Mouse (Mus musculus) MEL-GATA-1-ER (cell line): ENCODE results near the gene Ssbp2.

Experiments
- DNase-seq: peaks from one replicate; pipeline ENCODE4 v3.0.0-alpha.2; 2012; ENCODE audit warnings: low read depth; ENCODE audit errors: extremely low read depth

The Ssbp2 gene

DNA sequence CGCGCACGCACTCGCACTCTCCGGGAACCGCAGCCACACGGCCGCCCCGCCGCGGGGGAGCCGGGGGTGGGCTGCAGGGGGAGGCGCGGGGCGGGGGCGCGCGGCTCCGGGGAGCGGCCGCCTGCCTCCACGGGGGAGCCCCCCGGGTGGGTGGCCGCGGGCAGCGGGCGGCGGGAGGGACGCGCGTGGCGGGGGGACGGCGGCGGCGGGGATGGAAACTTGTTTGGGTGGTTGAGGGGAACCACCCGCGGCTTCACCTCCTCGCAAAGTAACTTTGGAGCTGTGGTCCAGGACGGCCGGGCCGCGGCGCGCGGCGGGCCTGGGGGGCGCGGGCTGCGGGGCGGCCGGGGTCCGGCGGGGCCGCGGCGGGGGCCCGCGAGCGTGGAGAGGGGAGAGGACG, 1.2 kb downstream of the Ssbp2 start:
- DNase-seq = no peak

DNA sequence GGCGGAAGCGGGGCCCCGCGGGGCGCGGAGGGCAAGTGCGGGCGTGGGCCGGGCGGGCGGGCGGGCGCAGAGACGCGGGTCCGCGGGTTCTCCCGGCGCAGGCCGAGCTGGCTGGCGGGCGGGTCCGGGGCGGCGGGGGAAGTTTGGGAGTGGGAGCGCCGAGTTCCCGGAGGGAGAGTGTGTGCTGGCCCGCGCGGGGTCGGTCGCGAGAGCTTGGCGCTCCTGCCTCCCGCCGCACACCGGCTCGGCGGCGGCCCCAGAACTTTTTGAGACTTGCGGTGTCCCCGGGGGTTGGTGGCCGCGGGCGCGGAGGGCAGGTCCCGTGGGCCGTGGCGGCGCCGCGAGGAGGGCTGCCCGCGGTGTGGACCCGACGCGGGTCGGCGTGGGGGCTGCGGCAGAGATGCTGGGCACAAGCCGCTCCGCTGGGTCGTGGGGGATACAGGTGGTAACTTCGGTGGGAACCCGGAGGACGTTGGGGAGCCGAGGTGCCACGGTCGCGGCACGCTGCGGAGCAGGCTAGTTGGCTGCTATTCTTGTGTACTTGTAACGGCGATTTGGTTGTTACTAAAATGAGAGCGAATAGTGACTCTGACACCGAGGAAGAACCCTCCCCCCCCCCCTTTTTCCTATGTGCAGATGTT, 1.7 kb downstream of the Ssbp2 start:
- no peak for DNase-seq

DNA sequence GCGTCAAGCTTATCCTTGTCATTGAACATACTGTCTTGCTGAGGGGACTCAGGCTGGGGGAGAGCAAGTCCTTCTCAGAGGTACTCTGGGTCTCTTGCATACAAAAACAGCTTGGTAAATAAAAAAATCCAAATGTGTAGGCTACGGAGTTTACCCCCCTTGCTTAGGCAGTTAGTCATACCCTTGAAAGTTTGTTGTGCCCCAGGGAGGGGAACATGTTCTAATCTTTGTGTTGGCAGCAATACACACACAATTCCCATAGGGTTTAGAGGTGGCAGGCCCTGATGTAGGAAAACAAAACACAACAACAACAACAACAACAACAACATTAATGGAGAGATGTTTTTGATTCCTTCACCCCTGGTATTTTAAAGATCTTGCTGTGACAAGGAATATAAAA, 2.3 kb downstream of the Ssbp2 start:
- no peak for DNase-seq

DNA sequence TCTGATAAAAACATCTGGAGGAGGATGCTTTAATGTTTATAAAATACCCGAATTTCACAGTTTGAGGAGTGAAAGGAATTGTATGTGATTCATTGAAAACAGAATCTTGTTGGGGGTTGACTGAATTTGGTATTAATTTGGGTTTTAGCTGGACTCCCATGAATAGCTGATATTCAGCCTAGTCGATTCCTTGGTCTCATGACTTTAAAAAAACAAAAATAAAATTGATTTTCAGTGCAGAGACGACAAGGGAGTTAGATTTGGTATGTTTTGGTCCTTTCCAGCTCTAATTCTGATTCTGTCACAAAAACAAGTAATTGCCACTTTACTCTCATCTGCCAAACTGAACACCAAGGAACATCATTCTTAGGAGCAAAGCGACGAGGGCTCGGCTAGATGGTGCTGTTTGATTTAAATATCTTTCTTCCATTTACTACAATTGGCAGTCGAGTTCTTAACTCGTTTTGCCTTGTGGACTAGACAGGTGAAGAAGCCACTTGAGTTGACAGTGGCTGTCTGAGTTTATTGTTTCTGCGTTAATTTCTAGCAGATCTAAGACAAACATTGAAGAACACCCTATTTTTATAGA, 2.9 kb downstream of the Ssbp2 start:
- DNase-seq = no peak

DNA sequence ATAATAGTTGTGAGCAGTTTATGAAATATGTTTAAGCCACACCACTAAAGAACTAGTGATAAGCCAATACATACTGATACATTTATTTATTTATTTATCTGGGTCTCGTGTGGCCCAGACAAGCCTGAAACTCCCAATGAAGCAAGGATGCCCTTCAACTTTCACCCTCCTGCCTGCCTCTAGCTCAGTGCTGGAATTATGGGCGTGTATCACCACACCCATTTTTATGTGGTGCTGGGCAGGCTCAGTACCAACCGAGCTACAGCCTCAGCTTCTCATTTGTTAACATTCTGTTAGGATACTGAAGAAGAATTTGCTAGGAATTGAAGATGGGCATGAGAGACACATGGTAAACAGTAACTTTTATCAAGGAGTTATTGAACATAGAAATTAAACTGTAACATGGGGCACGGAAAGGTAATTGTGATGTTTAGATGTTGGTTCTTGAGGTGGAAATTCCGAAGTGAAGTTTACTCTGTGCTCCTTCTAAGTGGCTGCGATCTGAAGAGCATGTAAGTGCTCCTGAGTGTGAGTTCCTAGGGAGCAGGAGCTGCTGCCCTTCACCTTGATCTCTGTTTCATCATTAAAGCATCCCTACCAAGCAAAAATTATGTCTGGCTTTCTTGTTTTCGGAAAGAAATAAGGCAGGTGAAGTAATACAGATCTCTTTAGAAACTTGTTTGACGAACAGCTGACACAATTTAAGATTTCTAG, 5.1 kb downstream of the Ssbp2 start:
- DNase-seq = no peak

DNA sequence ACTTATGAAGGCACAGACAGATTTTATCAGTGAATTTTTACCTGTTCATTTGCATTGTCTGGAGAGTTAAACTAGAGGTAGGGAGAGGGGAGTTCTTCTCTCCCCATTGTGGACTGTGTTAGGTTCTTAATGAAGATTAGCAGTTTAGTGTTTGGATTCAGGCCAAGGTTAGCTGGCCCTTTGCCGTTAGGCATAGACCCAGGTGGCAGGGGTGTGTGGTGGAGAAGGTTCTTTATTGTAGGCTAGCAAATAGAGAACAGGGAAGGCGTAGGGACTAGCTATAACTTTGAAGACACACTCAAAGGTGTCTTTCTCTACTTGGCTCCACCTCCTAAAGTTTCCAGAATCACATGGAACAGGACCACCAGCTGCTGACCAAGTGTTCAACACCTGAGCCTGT, 11.5 kb downstream of the Ssbp2 start:
- no peak for DNase-seq

DNA sequence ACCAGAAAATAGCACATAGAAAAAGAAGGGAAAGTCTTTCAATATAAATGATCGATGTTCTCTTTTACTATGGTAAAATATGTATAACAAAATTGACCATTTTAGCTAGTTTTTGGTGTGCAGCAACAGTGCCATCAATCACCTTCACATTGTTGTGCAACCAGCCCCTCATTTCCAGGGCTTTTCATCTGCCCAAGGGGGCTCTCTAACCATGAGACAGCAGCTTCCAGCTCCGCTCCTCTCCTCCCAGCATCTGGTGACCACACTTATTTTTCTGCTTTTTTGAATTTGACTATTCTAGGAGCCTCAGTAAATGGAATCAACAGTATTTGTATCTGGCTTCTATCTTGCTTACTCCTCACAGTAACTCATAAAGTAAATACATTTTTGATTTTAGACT, 11.9 kb downstream of the Ssbp2 start:
- DNase-seq = no peak

DNA sequence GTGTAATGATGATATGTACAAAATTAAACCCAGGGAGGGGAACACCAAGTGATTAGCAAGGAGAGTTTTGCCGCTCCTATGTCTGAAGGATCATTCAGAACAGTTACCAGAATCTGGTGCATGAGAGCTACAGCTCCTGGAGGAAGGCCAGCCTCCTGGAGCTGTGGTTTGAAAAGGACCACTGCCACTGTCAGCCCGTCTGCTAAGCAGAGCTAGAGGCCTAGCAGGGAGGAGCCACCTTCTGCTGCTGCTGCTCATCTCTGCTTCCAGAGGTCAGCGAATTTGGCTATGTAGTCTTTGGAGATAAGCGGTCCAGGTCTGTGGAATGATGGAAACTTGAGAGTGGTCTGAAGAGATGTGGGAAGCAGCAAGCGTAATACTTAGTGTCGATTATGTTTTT, 13.4 kb downstream of the Ssbp2 start:
- DNase-seq = no peak

DNA sequence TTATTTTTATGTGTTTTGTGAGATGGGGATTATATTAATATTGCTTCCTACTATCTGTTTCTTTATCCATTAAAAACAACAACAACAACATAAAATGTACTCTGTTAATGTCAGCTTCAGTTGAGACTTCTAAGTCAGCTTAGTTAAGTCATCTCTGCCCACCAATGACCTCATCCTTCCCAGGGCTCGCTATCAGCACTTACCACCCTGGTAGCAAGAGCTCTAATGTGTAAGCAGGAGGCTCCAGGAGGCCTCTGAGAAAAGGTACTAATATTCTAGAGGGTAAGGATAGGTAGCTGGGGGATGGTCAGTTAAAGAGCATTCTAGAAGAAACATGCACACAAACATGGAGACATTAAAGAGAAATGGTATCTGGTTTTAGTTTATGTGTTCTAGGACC, 13.9 kb downstream of the Ssbp2 start:
- no peak for DNase-seq

DNA sequence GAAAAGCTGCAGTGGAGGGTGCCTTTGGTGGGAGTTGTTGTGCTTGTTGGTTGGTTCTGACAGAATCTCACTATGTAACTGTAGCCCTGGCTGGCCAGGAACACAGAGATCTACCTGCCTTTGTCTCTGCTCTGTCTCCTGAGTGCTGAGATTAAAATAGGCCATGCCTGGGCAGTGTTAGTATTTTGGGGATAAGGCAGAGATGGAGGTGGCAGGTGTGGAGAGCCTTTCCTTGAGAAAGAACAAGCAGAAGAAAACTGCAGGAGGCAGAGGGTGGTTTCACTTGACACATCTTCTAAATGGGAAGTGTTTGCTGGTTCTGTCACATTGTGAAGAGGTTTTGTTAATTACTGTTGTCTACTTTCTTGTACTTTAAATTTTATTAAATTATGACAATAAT, 15.8 kb downstream of the Ssbp2 start:
- no peak for DNase-seq

DNA sequence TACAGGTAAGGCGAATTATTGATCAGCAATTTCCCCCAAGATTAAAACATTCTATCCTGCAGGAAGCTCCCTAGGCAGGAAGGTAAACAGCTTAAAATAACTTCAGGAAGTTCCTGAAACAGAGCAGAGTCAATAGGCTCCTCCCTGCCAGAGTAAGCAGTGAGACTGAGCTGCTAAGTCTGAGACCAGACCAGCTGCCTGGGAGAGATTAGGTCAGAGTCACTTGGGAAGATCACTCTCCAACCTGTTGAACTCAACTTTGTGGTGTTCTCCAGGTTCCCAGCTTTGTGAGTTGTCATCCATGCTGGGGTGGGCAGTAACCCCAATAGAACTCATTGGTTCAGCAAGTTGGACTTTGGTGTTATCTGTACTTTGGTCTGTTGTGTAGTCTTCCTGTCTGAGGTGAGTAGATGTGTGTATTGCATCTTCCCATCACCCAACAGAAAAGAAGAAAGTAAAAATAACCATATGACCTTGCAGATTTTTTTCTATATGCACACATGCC, 16.6 kb downstream of the Ssbp2 start:
- DNase-seq = no peak

DNA sequence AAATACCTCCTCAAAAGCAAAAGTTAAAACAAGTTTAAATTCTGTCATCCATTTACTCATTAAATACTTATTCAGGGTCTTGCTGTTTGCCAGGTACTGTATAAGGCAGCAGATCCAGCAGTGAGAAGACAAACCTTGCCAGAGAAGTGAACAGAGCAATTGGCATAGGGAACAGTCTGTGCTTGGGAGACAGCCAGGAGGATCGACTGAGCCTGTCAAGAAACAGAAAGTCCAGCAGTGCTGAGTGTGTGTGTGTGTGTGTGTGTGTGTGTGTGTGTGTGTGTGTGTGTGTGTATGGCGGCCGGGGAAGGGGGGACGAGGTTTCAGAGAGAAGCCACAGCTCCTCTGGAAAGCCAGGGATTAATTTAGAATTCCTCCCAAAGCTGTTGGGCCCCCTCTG, 17.9 kb downstream of the Ssbp2 start:
- no peak for DNase-seq

DNA sequence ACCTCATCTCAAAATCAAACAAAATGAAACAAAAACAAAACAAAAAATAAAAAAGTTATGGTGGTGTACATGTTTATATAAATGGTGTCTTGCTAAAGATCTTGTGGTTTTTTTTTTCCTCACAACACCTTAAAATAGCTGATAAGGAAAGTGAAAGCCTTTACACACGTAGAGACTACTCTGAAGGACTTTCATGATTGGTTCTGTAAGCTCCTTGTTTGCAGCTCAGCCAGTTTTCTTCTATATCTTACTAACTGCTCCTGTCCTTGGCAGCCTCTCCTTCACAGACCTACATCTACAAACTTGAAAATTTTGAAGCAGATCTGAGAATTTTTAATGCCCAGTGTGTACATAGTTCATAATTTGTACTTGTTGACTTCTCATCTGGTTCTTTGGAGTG, 24.2 kb downstream of the Ssbp2 start:
- no peak for DNase-seq

DNA sequence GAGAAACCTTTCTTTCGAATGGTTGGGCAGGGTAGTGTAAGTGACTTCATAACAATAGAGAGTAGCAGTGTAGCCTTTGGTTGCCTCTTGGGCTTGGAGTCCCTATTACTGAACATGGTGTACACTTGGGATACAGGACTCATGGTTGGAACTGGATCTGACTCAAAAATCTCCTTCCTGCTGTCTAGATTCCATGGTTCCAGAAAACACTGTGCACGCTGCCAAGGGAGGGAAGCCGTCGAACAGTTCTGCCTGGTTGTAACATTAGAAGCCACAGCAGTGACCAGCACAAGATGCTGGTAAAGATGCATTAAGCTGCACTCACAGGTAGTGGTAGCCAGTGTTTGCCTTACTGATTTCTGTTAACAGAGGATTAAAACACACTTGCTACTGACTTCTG, 32.0 kb downstream of the Ssbp2 start:
- no peak for DNase-seq

DNA sequence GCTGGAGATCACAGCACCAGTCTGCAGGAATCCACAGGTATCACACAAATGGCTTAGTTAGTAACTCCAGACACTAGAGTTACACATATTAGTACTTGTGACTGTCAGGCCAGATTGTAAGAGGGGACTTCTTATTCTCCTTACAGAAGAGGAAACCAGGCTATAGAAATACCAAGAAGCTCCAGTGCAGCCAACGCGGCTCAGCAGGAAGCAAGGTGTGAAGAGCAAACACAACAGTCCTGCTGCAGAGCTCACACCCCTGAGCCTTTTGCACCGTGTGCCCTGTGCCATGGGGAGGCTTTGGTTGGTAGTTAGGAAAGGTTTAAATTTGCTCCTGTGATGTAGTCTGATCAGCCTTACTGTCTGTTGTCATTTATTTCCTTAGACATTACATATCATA, 37.0 kb downstream of the Ssbp2 start:
- no peak for DNase-seq

DNA sequence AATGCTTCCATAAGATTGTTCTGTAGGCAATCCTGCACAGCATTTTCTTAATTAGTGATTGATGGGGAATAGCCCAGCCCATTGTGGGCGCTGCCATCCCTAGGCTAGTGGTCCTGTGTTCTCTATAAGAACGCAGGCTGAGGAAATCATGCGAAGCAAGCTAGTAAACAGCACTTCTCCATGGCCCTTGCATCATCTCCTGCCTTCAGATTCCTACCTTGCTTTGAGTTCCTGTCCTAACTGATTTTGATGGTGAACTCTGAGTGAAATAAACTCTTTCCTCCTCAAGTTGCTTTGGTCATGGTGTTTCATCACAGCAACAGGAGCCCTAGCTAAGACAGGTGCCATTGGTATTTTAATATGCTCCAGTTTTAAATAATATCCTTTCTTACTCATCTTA, 41.7 kb downstream of the Ssbp2 start:
- DNase-seq = no peak

DNA sequence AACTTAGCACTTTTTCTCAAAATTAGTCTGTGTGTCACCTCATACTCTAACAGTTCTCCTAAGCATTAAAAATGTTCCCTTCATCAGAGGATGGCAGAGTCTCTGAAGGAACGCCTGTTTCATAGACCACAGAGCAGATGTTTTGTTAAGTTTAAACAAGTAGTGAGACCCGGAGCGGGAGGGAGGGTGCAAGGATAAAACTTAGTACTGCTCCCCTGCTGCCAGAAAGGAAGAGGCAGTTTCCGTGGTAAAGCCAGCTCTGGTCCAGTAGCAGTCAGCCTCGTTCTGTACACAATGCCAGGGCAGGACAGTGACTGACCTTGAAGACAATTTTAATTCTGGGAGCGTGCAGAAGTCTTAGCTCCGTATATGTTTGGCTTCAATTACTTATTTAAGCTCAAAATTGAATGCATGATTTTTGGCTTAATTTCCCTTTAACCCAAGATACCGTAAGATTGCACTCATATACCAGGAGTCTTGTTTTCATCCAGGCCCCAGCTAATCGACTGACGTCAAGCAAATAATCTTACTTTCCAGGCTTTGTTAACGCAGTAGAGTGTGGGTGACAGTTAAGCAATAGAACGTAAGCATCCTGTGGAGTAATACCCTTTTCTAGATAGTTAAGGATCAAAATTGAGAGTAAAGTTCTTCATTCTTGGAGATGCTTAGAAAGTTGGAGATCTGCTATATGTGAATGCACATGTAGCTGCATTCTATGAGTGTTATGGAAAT, 42.7 kb downstream of the Ssbp2 start:
- DNase-seq = no peak

DNA sequence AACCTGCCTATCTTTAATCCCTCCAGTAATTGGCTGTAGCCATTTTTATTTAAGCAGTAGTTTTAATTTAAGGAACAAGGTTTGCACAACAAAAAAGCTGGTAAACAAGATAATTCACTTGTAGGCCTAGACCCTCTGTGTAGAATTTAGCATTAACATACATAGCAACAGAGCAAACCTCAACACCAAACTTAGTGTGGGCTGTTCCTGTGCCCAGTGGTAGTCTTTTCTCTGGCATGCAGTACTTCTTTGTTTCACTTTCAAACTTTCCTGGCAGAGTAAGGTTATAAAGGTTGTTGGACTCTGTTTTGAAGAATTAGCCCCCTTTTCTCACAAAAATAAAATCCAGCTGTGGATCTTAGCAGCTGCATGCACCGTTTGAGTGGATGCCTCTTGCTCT, 48.9 kb downstream of the Ssbp2 start:
- DNase-seq = peak; percentile 18

DNA sequence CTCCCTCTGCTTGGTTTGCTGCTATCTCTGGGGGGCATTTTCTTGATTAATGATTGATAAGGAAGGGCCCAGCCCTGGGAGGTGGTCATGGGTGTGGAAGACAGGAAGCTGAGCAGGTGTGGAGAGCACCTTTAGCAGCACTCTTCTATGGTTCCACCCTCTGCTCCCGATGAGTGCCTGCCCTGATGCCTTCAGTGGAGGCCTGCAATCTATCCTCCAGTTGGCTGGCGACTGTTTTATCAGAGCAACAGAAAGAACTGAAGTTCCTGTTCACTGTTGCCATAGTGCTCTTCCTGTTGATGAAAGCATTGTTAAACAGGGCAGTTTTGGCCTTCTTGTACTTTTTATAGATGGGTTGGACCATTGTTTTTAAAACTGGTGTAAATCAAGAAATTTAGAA, 49.4 kb downstream of the Ssbp2 start:
- DNase-seq = peak; percentile 65

DNA sequence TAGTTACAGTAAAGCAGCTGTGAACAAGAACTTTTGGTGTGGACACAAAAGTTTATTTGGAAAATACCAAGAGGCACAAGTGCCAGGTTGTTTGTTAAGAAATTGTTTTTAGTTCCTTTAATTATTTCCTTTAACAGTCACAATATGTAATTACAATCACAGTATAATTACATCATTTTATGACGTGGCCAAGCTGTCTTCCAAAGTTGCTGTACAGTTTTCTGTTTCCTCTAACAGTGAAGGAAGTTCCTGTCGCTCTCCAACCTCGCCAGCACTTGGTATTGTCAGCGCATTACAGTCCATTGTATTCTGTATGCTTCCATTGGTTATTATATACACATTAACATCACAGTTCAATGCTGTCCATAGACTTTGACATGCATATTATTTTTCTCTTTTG, 54.9 kb downstream of the Ssbp2 start:
- no peak for DNase-seq

DNA sequence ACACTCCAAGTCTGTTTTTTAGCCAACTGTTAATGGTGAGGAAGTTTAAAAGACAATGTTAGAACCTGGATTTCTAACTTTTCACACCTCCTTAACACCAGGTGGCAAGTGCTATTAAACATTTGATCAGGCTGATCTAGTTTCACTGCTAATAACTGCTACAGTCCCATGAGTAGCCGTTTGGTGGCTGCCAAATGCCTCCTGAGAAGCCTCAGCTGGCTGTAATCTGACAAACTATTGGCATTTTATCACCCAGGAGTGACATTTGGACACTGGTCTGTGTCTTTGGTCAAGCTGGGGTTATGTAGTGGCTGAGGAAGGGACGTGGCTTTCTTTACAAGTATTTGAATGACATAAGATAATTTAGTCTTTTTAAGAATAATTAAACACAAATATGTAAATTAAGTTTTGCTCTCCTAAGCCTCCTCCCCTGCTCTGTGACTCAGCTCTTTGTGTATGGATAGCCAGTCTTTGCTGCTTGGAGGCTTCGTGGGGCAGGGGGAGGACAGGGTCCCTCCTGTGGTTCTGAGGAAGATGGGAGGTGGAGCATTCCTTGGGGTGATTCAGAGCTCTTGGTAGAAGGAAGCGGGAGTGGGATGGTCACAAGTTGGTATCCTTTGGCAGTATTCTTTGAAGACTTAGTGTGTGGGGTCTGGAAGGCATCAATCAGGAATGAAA, 60.1 kb downstream of the Ssbp2 start:
- no peak for DNase-seq

DNA sequence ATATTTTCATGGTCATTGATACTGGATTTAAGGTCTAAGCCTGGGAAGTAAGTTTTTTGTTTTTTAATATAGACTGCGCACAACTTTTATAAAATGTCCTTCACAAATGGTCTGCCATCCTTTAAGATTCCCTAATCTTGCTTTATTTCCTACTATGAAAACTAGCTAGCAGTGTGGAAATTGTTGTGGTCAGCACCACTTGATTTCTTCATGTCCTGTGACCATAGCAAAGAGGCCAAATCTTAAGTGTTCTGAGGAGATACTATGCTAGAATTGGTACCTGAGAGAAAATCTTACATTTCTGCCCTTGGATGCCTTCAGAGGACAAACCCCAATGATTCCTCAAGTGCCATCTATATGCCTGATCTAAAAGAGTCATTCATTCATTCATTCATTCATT, 60.9 kb downstream of the Ssbp2 start:
- DNase-seq = no peak
